Mouse (Mus musculus): ENCODE measurements around the gene Zfand6. TPM values are rescaled to one million over a fixed set of nuclear protein-coding genes. Genes with fewer than 3 reads are reported as not detected.

The Zfand6 gene
- polyA plus RNA-seq, 1 experiment from 2014 or later: 245 TPM

DNA sequence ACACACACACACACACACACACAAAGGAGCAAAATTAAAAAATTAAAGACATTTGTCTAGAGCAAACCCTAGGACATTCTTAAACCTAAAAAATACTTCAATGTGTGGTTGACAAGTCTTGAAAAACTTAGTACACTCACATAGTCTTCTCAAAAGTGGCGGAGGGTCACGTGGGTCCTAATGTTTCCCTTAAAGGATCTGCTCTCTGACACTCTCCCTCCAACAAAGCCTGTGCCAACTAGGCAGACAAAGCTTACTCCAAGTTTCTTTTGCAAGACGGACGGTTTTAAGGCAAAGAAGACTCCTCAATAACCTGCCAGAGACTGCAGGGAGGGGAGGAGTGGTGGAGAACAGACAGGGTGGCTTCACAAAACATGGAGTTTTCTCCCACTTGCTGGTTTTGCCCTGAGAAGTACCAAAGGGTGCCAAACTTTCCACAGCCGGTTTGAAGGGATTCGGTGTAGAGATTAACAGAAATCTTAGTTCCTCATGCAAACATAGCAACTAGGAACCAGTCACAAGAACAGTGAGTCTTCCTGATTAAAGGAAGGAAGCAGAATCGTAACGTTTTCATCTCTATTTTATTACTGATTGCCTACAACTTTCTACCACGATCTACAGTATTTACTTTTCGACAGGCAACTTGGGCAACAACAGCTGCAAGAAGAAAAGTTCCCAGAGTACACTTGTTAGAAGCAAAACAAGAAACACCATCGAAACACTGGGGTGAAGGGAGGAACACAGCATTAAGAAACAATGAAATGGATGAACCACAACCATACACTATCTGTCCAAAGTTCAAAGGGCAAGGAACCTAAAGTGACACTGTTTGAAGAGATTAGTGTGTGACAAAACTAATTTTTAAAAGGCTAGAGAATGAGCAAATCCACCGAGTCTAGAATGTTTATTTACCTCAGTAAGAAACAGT lies 1.8 kb downstream of the Zfand6 start:
- Histone ChIP-seq H3K4me3 (ENCODE audit: low read depth, low read length) (no peak overlapping the region; the same call in 1 of the 2 replicates), H3K4me1 (ENCODE audit: control insufficient read depth, insufficient read depth, low read length) (peaks cover 4% of the 10 kb centered on the region; the same call in 1 of the 2 replicates), H3K36me3 (ENCODE audit: control insufficient read depth, insufficient read depth, low read length) (no peaks in the 10 kb centered on the region), H3K4me2 (peak overlapping the region; percentile 17; the same call in 1 of the 2 replicates), H3K9ac (ENCODE audit: low read length) (0 out of 2 replicates have a peak overlapping the region, but pooled peaks have one; percentile 30), H3K27ac (ENCODE audit: low read depth, low read length) (no peak overlapping the region), H3K27me3 (ENCODE audit: control insufficient read depth, insufficient read depth, low read length) (no peaks in the 10 kb centered on the region), H3K9me3 (ENCODE audit: control insufficient read depth, low read length) (no peaks in the 10 kb centered on the region)
- DNase-seq (ENCODE audit: low spot score, missing footprints) (no peak), ATAC-seq (ENCODE audit: low FRiP score) (no peak)
- WGBS: 70% methylated on average over 12 of the region's 12 CpGs

DNA sequence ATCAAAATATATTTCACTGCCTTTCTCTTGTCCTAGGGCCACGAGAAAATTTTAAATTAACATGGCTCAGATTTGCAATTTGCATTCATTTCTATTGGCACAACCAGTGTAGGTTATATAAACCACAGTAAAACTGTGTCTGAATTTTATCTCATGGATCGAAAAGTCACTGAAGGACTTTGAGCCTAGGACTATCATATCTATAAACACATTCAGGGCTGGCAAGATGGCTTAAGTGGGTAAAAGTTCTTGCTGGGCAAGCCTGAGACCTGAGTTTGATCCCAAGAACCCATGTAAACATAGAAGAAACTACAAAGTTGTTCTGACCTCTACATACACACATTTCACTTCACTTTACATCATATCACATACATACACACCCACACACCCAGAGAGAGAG lies 3.4 kb downstream of the Zfand6 start:
- H3K9ac ChIP-seq (ENCODE audit: low read length): no peak overlapping the region
- H3K36me3 ChIP-seq (ENCODE audit: control insufficient read depth, insufficient read depth, low read length): no peaks in the 10 kb centered on the region
- no peaks in the 10 kb centered on the region for H3K27me3 ChIP-seq (ENCODE audit: control insufficient read depth, insufficient read depth, low read length)
- H3K27ac ChIP-seq (ENCODE audit: low read depth, low read length): no peak overlapping the region
- no peak overlapping the region for H3K4me3 ChIP-seq (ENCODE audit: low read depth, low read length)
- WGBS: 88% methylated on average over 2 of the region's 2 CpGs
- H3K9me3 ChIP-seq (ENCODE audit: control insufficient read depth, low read length): no peaks in the 10 kb centered on the region
- peaks cover 10% of the 10 kb centered on the region for H3K4me1 ChIP-seq (ENCODE audit: control insufficient read depth, insufficient read depth, low read length)
- DNase-seq (ENCODE audit: low spot score, missing footprints) (no peak), ATAC-seq (ENCODE audit: low FRiP score) (no peak)
- H3K4me2 ChIP-seq: no peak overlapping the region

GRCm38 (mm10) chr7:84684675-84685074 lies 5.1 kb downstream of the Zfand6 start:
- no peaks in the 10 kb centered on the region for H3K9me3 ChIP-seq (ENCODE audit: control insufficient read depth, low read length)
- peaks cover 19% of the 10 kb centered on the region for H3K4me1 ChIP-seq (ENCODE audit: control insufficient read depth, insufficient read depth, low read length)
- 90% methylated on average over 1 of the region's 1 CpGs for WGBS
- no peak overlapping the region for H3K9ac ChIP-seq (ENCODE audit: low read length)
- H3K36me3 ChIP-seq (ENCODE audit: control insufficient read depth, insufficient read depth, low read length): no peaks in the 10 kb centered on the region
- no peak overlapping the region for H3K4me2 ChIP-seq
- H3K4me3 ChIP-seq (ENCODE audit: low read depth, low read length): no peak overlapping the region
- H3K27ac ChIP-seq (ENCODE audit: low read depth, low read length): no peak overlapping the region
- no peaks in the 10 kb centered on the region for H3K27me3 ChIP-seq (ENCODE audit: control insufficient read depth, insufficient read depth, low read length)
- ATAC-seq (ENCODE audit: low FRiP score) (no peak), DNase-seq (ENCODE audit: low spot score, missing footprints) (no peak)

GRCm38 (mm10) chr7:84681558-84681957 lies 8.2 kb downstream of the Zfand6 start:
- Histone ChIP-seq H3K27me3 (ENCODE audit: control insufficient read depth, insufficient read depth, low read length) (no peaks in the 10 kb centered on the region), H3K27ac (ENCODE audit: low read depth, low read length) (no peak overlapping the region), H3K36me3 (ENCODE audit: control insufficient read depth, insufficient read depth, low read length) (no peaks in the 10 kb centered on the region), H3K9ac (ENCODE audit: low read length) (no peak overlapping the region), H3K4me1 (ENCODE audit: control insufficient read depth, insufficient read depth, low read length) (peaks cover 18% of the 10 kb centered on the region), H3K9me3 (ENCODE audit: control insufficient read depth, low read length) (no peaks in the 10 kb centered on the region), H3K4me3 (ENCODE audit: low read depth, low read length) (no peak overlapping the region), H3K4me2 (no peak overlapping the region)
- ATAC-seq (ENCODE audit: low FRiP score): no peak
- no peak for DNase-seq (ENCODE audit: low spot score, missing footprints)
- WGBS: 81% methylated on average over 1 of the region's 1 CpGs

DNA sequence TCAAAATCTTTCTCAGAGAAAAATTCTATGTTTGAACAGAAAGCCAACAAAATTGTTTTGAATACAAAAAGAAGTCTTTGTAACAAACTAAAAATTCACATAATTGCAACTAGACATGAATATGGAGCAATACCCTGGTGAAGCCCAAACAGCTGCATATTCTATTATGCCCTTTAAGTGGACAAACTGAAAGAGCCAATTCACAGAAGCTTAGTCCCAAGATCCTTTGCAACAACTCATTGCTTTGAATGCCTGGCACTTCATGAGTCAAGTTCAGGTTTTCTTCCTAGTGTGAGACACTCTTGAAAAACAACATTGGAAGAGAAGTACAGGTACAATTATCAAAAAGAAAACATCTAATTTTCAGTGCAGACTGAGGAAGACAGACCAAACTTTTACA lies 8.8 kb downstream of the Zfand6 start:
- Histone ChIP-seq H3K4me1 (ENCODE audit: control insufficient read depth, insufficient read depth, low read length) (peaks cover 18% of the 10 kb centered on the region), H3K36me3 (ENCODE audit: control insufficient read depth, insufficient read depth, low read length) (no peaks in the 10 kb centered on the region), H3K27ac (ENCODE audit: low read depth, low read length) (no peak overlapping the region; the same call in 1 of the 2 replicates), H3K9ac (ENCODE audit: low read length) (no peak overlapping the region), H3K9me3 (ENCODE audit: control insufficient read depth, low read length) (no peaks in the 10 kb centered on the region), H3K27me3 (ENCODE audit: control insufficient read depth, insufficient read depth, low read length) (no peaks in the 10 kb centered on the region), H3K4me3 (ENCODE audit: low read depth, low read length) (no peak overlapping the region), H3K4me2 (no peak overlapping the region)
- ATAC-seq (ENCODE audit: low FRiP score): no peak
- DNase-seq (ENCODE audit: low spot score, missing footprints): no peak

DNA sequence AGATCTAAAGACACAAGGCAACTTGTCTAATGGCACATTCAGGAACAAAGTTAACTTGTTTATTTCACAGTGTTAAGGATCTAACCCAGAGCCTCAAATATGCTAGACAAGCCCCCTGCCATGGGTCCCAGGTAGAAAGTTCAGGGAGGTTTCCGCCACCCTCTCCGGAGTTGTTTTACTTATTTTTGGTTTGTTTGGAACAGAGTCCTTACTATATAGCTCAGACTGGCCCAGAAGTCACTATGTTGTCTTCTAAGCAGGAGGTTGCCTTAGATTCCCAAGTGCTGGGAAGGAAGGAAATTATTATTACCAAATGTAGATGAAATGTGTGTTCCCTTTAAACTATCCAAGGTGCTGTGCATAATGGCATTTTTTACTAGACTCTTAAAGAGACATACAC lies 9.7 kb downstream of the Zfand6 start:
- no peak overlapping the region for H3K9ac ChIP-seq (ENCODE audit: low read length)
- no peak for DNase-seq (ENCODE audit: low spot score, missing footprints)
- 78% methylated on average over 2 of the region's 2 CpGs for WGBS
- no peaks in the 10 kb centered on the region for H3K9me3 ChIP-seq (ENCODE audit: control insufficient read depth, low read length)
- H3K27ac ChIP-seq (ENCODE audit: low read depth, low read length): no peak overlapping the region
- H3K27me3 ChIP-seq (ENCODE audit: control insufficient read depth, insufficient read depth, low read length): no peaks in the 10 kb centered on the region
- ATAC-seq (ENCODE audit: low FRiP score): no peak
- no peak overlapping the region for H3K4me3 ChIP-seq (ENCODE audit: low read depth, low read length)
- peaks cover 18% of the 10 kb centered on the region for H3K4me1 ChIP-seq (ENCODE audit: control insufficient read depth, insufficient read depth, low read length)
- no peaks in the 10 kb centered on the region for H3K36me3 ChIP-seq (ENCODE audit: control insufficient read depth, insufficient read depth, low read length)
- peak overlapping the region; percentile 34 for H3K4me2 ChIP-seq

GRCm38 (mm10) chr7:84679264-84679663 lies 10.5 kb downstream of the Zfand6 start:
- H3K27ac ChIP-seq (ENCODE audit: low read depth, low read length): no peak overlapping the region
- no peaks in the 10 kb centered on the region for H3K9me3 ChIP-seq (ENCODE audit: control insufficient read depth, low read length)
- ATAC-seq (ENCODE audit: low FRiP score): peak; percentile 93
- H3K27me3 ChIP-seq (ENCODE audit: control insufficient read depth, insufficient read depth, low read length): no peaks in the 10 kb centered on the region
- peak overlapping the region; percentile 34 for H3K4me2 ChIP-seq
- H3K9ac ChIP-seq (ENCODE audit: low read length): no peak overlapping the region
- 4% methylated on average over 4 of the region's 4 CpGs for WGBS
- peak; percentile 89 for DNase-seq (ENCODE audit: low spot score, missing footprints)
- H3K36me3 ChIP-seq (ENCODE audit: control insufficient read depth, insufficient read depth, low read length): no peaks in the 10 kb centered on the region
- peak overlapping the region; percentile 30 for H3K4me3 ChIP-seq (ENCODE audit: low read depth, low read length)
- peaks cover 18% of the 10 kb centered on the region for H3K4me1 ChIP-seq (ENCODE audit: control insufficient read depth, insufficient read depth, low read length)

DNA sequence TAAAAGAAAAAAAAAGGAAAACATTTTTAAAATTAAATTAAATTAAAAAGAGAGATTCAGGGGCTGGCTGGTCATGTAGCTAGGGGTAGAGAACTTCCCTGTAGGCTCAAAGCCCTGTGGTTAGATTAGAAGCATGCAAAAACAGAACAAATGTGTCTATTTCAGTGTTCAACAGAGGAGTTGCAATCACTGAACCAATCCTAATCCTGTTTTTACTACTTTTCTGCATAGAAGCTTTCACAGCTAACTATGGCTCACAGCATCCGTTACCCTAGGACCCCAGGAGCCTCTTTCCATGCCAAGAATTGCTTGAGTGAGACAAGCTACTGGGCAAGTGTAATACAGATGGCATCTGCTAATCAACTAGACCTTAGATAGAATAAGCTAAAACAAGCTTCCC lies 16.7 kb downstream of the Zfand6 start:
- no peak for DNase-seq (ENCODE audit: low spot score, missing footprints)
- no peaks in the 10 kb centered on the region for H3K27me3 ChIP-seq (ENCODE audit: control insufficient read depth, insufficient read depth, low read length)
- H3K36me3 ChIP-seq (ENCODE audit: control insufficient read depth, insufficient read depth, low read length): no peaks in the 10 kb centered on the region
- no peaks in the 10 kb centered on the region for H3K9me3 ChIP-seq (ENCODE audit: control insufficient read depth, low read length)
- 37% methylated on average over 1 of the region's 1 CpGs for WGBS
- H3K9ac ChIP-seq (ENCODE audit: low read length): no peak overlapping the region
- peaks cover 9% of the 10 kb centered on the region for H3K4me1 ChIP-seq (ENCODE audit: control insufficient read depth, insufficient read depth, low read length)
- ATAC-seq (ENCODE audit: low FRiP score): no peak
- H3K4me3 ChIP-seq (ENCODE audit: low read depth, low read length): no peak overlapping the region
- H3K4me2 ChIP-seq: no peak overlapping the region
- no peak overlapping the region for H3K27ac ChIP-seq (ENCODE audit: low read depth, low read length)

- H3K9me3 ChIP-seq (ENCODE audit: control insufficient read depth, low read length): no peaks in the 10 kb centered on the region
- ATAC-seq (ENCODE audit: low FRiP score): peak; percentile 50; the same call in 1 of the 2 replicates
- WGBS: 33% methylated on average over 1 of the region's 1 CpGs
- no peaks in the 10 kb centered on the region for H3K27me3 ChIP-seq (ENCODE audit: control insufficient read depth, insufficient read depth, low read length)
- H3K36me3 ChIP-seq (ENCODE audit: control insufficient read depth, insufficient read depth, low read length): no peaks in the 10 kb centered on the region
- H3K4me2 ChIP-seq: no peak overlapping the region
- H3K9ac ChIP-seq (ENCODE audit: low read length): no peak overlapping the region
- DNase-seq (ENCODE audit: low spot score, missing footprints): no peak
- H3K27ac ChIP-seq (ENCODE audit: low read depth, low read length): no peak overlapping the region
- no peak overlapping the region for H3K4me3 ChIP-seq (ENCODE audit: low read depth, low read length)
- peaks cover 8% of the 10 kb centered on the region; the same call in 1 of the 2 replicates for H3K4me1 ChIP-seq (ENCODE audit: control insufficient read depth, insufficient read depth, low read length)
Measured at GRCm38 (mm10) chr7:84669554-84670152, 20.1 kb downstream of the Zfand6 start.

Data from midbrain, embryonic 11.5 days (tissue).